Mouse (Mus musculus) intestine, embryonic 16.5 days (tissue): Measurements from ENCODE around the gene Col12a1. TPM values are rescaled to one million over a fixed set of nuclear protein-coding genes. Genes with fewer than 3 reads are reported as not detected.

Source experiments
- ATAC-seq: fragments of 200-750 bp; cut with Nextera tagmentation; 2 replicates; pipeline ENCODE4 v1.8.0; 2017; ENCODE audit warnings: moderate TSS enrichment, moderate library complexity
- H3K27ac ChIP-seq: fragments of 300-500 bp; sonication (generic); 2 replicates; pipeline ENCODE4 v1.5.1; 2014; ENCODE audit warnings: mild to moderate bottlenecking, low read length
- H3K27me3 ChIP-seq: fragments of 300-500 bp; sonication (generic); replicated peaks from 2 replicates; pipeline ENCODE4 v1.6.1; 2014; ENCODE audit warnings: low read length, control low read depth, mixed read lengths; ENCODE audit not compliant: control insufficient read depth, insufficient read depth
- H3K36me3 ChIP-seq: fragments of 300-500 bp; sonication (generic); 2 replicates; pipeline ENCODE4 v1.6.1; 2014; ENCODE audit warnings: low read length, control low read depth; ENCODE audit not compliant: control insufficient read depth, insufficient read depth
- H3K4me1 ChIP-seq: fragments of 300-500 bp; sonication (generic); 2 replicates; pipeline ENCODE4 v1.6.1; 2014; ENCODE audit warnings: low read length, control low read depth, mixed read lengths; ENCODE audit not compliant: control insufficient read depth, insufficient read depth
- H3K4me2 ChIP-seq: fragments of 300-500 bp; sonication (generic); 2 replicates; pipeline ENCODE4 v1.6.1; 2014; ENCODE audit warnings: low read depth, low read length, control low read depth
- H3K4me3 ChIP-seq: fragments of 300-500 bp; sonication (generic); 2 replicates; pipeline ENCODE4 v1.5.1; 2014; ENCODE audit warnings: mild to moderate bottlenecking, low read length
- H3K9ac ChIP-seq: fragments of 300-500 bp; sonication (generic); 2 replicates; pipeline ENCODE4 v1.6.1; 2014; ENCODE audit warnings: low read depth, low read length
- H3K9me3 ChIP-seq: fragments of 300-500 bp; sonication (generic); 2 replicates; pipeline ENCODE4 v1.6.1; 2016; ENCODE audit warnings: low read length, control low read depth; ENCODE audit not compliant: control insufficient read depth
- WGBS: fragments of 180-500 bp; shearing (Covaris S2); extraction: QIAGEN DNeasy Blood & Tissue Kit; methylation state at CpG from one replicate; pipeline ENCODE4 v1.1.7; 2014; 5-methylcytosine and 5-hydroxymethylcytosine counted together
- polyA plus RNA-seq: library from polyadenylated mRNA; unstranded; fragments of >200 nt; fragmentation: Nextera tagmentation; extraction: Ambion mirVana; gene quantifications from 2 replicates; pipeline ENCODE4 v1.2.1, GENCODE M21; 2015

Gene Col12a1
- polyA plus RNA-seq: 25.4 and 25.9 TPM in 2 replicates

GRCm38 (mm10) chr9:79718481-79719370, at the start of gene Col12a1:
Col12a1 (minus strand) TSS chr9:79718831.
- peak within 1 kb of the TSS; percentile 86 for H3K4me2 ChIP-seq
- H3K4me3 ChIP-seq: peak within 1 kb of the TSS; percentile 64
- peak; percentile 68 for ATAC-seq
- H3K9me3 ChIP-seq: no peaks in the 10 kb centered on the region
- H3K27ac ChIP-seq: peak within 1 kb of the TSS; percentile 83
- H3K27me3 ChIP-seq: peaks cover 34% of the 10 kb centered on the region
- H3K4me1 ChIP-seq: peaks cover 22% of the 10 kb centered on the region
- peak within 1 kb of the TSS; percentile 76 for H3K9ac ChIP-seq
- WGBS: under 1% methylated on average over 64 of the region's 64 CpGs
- H3K36me3 ChIP-seq: no peaks in the 10 kb centered on the region

- WGBS: 88% methylated on average over 5 of the region's 5 CpGs
- ATAC-seq: no peak
Observed at GRCm38 (mm10) chr9:79766991-79767545, 48.4 kb upstream of the Col12a1 start.

GRCm38 (mm10) chr9:79765329-79765728, 46.7 kb upstream of the Col12a1 start:
- Histone ChIP-seq H3K4me3 (no peak overlapping the region), H3K9me3 (no peaks in the 10 kb centered on the region), H3K27ac (no peak overlapping the region), H3K27me3 (no peaks in the 10 kb centered on the region), H3K4me2 (no peak overlapping the region), H3K4me1 (no peaks in the 10 kb centered on the region), H3K9ac (no peak overlapping the region), H3K36me3 (0 out of 2 replicates have a peak, but pooled peaks cover 2% of the 10 kb centered on the region)
- 0 out of 2 replicates have a peak, but pooled peaks have one; percentile 38 for ATAC-seq
- WGBS: 76% methylated on average over 4 of the region's 4 CpGs

More at GRCm38 (mm10) chr9:79766991-79767545, 48.4 kb upstream of the Col12a1 start:
- Histone ChIP-seq H3K4me3 (no peak overlapping the region), H3K4me1 (no peaks in the 10 kb centered on the region), H3K27me3 (no peaks in the 10 kb centered on the region), H3K9me3 (no peaks in the 10 kb centered on the region), H3K9ac (no peak overlapping the region), H3K4me2 (no peak overlapping the region), H3K36me3 (0 out of 2 replicates have a peak, but pooled peaks cover 2% of the 10 kb centered on the region), H3K27ac (no peak overlapping the region)

GRCm38 (mm10) chr9:79762519-79762918, 43.9 kb upstream of the Col12a1 start:
- H3K27ac ChIP-seq: no peak overlapping the region

GRCm38 (mm10) chr9:79760076-79760475, 41.4 kb upstream of the Col12a1 start:
- H3K9me3 ChIP-seq: no peaks in the 10 kb centered on the region
- peak overlapping the region; percentile 92 for H3K27ac ChIP-seq
- 2% methylated on average over 14 of the region's 14 CpGs for WGBS
- peak overlapping the region; percentile 86 for H3K4me3 ChIP-seq
- peaks cover 3% of the 10 kb centered on the region; the same call in 1 of the 2 replicates for H3K36me3 ChIP-seq
- peak; percentile 58 for ATAC-seq
- H3K4me2 ChIP-seq: peak overlapping the region; percentile 76
- peaks cover 9% of the 10 kb centered on the region for H3K4me1 ChIP-seq
- no peaks in the 10 kb centered on the region for H3K27me3 ChIP-seq
- peak overlapping the region; percentile 87 for H3K9ac ChIP-seq

More at GRCm38 (mm10) chr9:79762519-79762918, 43.9 kb upstream of the Col12a1 start:
- H3K9ac ChIP-seq: no peak overlapping the region
- H3K9me3 ChIP-seq: no peaks in the 10 kb centered on the region
- H3K27me3 ChIP-seq: no peaks in the 10 kb centered on the region
- peaks cover 8% of the 10 kb centered on the region for H3K4me1 ChIP-seq
- 83% methylated on average over 6 of the region's 6 CpGs for WGBS
- ATAC-seq: no peak
- H3K4me3 ChIP-seq: no peak overlapping the region
- H3K4me2 ChIP-seq: no peak overlapping the region
- H3K36me3 ChIP-seq: no peaks in the 10 kb centered on the region

GRCm38 (mm10) chr9:79759385-79760005, 40.9 kb upstream of the Col12a1 start, which contains the start of gene Cox7a2:
Cox7a2 (minus strand) TSS chr9:79759878.
- under 1% methylated on average over 49 of the region's 49 CpGs for WGBS
- H3K4me3 ChIP-seq: peak within 1 kb of the TSS; percentile 86
- ATAC-seq: peak; percentile 100
- no peaks in the 10 kb centered on the region for H3K27me3 ChIP-seq
- no peaks in the 10 kb centered on the region for H3K9me3 ChIP-seq
- peaks cover 3% of the 10 kb centered on the region; the same call in 1 of the 2 replicates for H3K36me3 ChIP-seq
- peak within 1 kb of the TSS; percentile 87 for H3K9ac ChIP-seq
- peaks cover 9% of the 10 kb centered on the region for H3K4me1 ChIP-seq
- peak within 1 kb of the TSS; percentile 76 for H3K4me2 ChIP-seq
- peak within 1 kb of the TSS; percentile 92 for H3K27ac ChIP-seq

GRCm38 (mm10) chr9:79755311-79755710, 36.7 kb upstream of the Col12a1 start:
- peaks cover 3% of the 10 kb centered on the region; the same call in 1 of the 2 replicates for H3K36me3 ChIP-seq
- no peak for ATAC-seq
- no peaks in the 10 kb centered on the region for H3K9me3 ChIP-seq
- 85% methylated on average over 4 of the region's 4 CpGs for WGBS
- no peak overlapping the region for H3K27ac ChIP-seq
- peaks cover 9% of the 10 kb centered on the region for H3K4me1 ChIP-seq
- no peak overlapping the region for H3K4me3 ChIP-seq
- H3K9ac ChIP-seq: no peak overlapping the region
- no peak overlapping the region for H3K4me2 ChIP-seq
- H3K27me3 ChIP-seq: no peaks in the 10 kb centered on the region

GRCm38 (mm10) chr9:79751846-79752245, 33.2 kb upstream of the Col12a1 start:
- Histone ChIP-seq H3K9me3 (no peaks in the 10 kb centered on the region), H3K27me3 (no peaks in the 10 kb centered on the region), H3K4me1 (no peaks in the 10 kb centered on the region), H3K4me3 (no peak overlapping the region), H3K4me2 (no peak overlapping the region), H3K27ac (no peak overlapping the region), H3K36me3 (peaks cover 3% of the 10 kb centered on the region; the same call in 1 of the 2 replicates), H3K9ac (no peak overlapping the region)
- 73% methylated on average over 8 of the region's 8 CpGs for WGBS
- ATAC-seq: no peak

GRCm38 (mm10) chr9:79750709-79751108, 32.1 kb upstream of the Col12a1 start:
- Histone ChIP-seq H3K9me3 (no peaks in the 10 kb centered on the region), H3K4me1 (no peaks in the 10 kb centered on the region), H3K4me3 (no peak overlapping the region), H3K9ac (no peak overlapping the region), H3K27me3 (no peaks in the 10 kb centered on the region), H3K27ac (no peak overlapping the region), H3K36me3 (no peaks in the 10 kb centered on the region; the same call in 1 of the 2 replicates), H3K4me2 (no peak overlapping the region)
- no peak for ATAC-seq
- 79% methylated on average over 7 of the region's 7 CpGs for WGBS
